Mouse (Mus musculus) CH12.LX (cell line): ENCODE results near the gene Txlnb. TPM values are rescaled to one million over a fixed set of nuclear protein-coding genes. Genes with fewer than 3 reads are reported as not detected.

Experiments used
- DNase-seq: peaks from one replicate; pipeline ENCODE4 v3.0.0-alpha.2; 2013; ENCODE audit errors: extremely low read depth
- H3K27ac ChIP-seq: 2 replicates; pipeline ENCODE4 v1.5.1; 2012; ENCODE audit warnings: low read depth, mild to moderate bottlenecking, control low read depth, moderate library complexity; ENCODE audit not compliant: insufficient read depth
- H3K27me3 ChIP-seq: replicated peaks from 2 replicates; pipeline ENCODE3; 2012; ENCODE audit warnings: inconsistent platforms
- H3K36me3 ChIP-seq, 2 experiments: replicated peaks in 1 of 2; 2 replicates each; pipeline versions ENCODE3 to v1.6.1; 2012; ENCODE audit warnings: inconsistent platforms in 1 of 2, low read length in 1 of 2, mild to moderate bottlenecking in 1 of 2, mixed read lengths in 1 of 2, moderate library complexity in 1 of 2; ENCODE audit not compliant: control insufficient read depth in 1 of 2, insufficient read depth in 1 of 2
- H3K4me1 ChIP-seq, 2 experiments: 2 replicates each; pipeline ENCODE4 v1.6.1; 2012; ENCODE audit warnings: inconsistent platforms in 1 of 2, moderate library complexity in 1 of 2; ENCODE audit not compliant: insufficient read depth in 2 of 2, control insufficient read depth in 1 of 2
- H3K4me2 ChIP-seq: 2 replicates; pipeline ENCODE4 v1.6.1; 2012; ENCODE audit warnings: low read depth, mild to moderate bottlenecking, control low read depth; ENCODE audit not compliant: poor library complexity, insufficient read depth, severe bottlenecking
- H3K4me3 ChIP-seq, 3 experiments: fragments of 150-350 bp in 1 of 3; sonication (generic) in 1 of 3; replicated peaks in 1 of 3; 2 replicates each; pipeline versions ENCODE3 to v1.5.1; 2011 to 2012; ENCODE audit warnings: low read depth in 2 of 3, low read length in 2 of 3, mild to moderate bottlenecking in 2 of 3, moderate library complexity in 2 of 3, control low read depth in 1 of 3, improper control_type of control experiment in 1 of 3, inconsistent platforms in 1 of 3, mixed read lengths in 1 of 3; ENCODE audit not compliant: poor library complexity in 1 of 3
- H3K79me2 ChIP-seq: replicated peaks from 2 replicates; pipeline ENCODE4 v1.6.1; 2012; ENCODE audit warnings: mild to moderate bottlenecking, moderate library complexity; ENCODE audit not compliant: control insufficient read depth, poor library complexity, insufficient read depth, severe bottlenecking; ENCODE audit errors: extremely low read depth
- H3K9ac ChIP-seq: 2 replicates; pipeline ENCODE4 v1.6.1; 2012; ENCODE audit warnings: low read depth, mild to moderate bottlenecking, control low read depth, moderate library complexity; ENCODE audit not compliant: insufficient read depth
- H3K9me3 ChIP-seq: replicated peaks from 2 replicates; pipeline ENCODE3; 2012; ENCODE audit warnings: low read length, inconsistent platforms, mixed read lengths
- CHD1 ChIP-seq: IDR thresholded peaks from 2 replicates; pipeline ENCODE4 v1.6.1; 2012; ENCODE audit warnings: low read depth, low read length, improper control_type of control experiment, inconsistent platforms
- CHD2 ChIP-seq: IDR thresholded peaks from 2 replicates; pipeline ENCODE4 v1.6.1; 2011; ENCODE audit warnings: low read length, improper control_type of control experiment
- EP300 ChIP-seq: IDR thresholded peaks from 2 replicates; pipeline ENCODE4 v1.6.1; 2011; ENCODE audit warnings: low read length, improper control_type of control experiment
- JUN ChIP-seq: IDR thresholded peaks from 2 replicates; pipeline ENCODE4 v1.6.1; 2011; ENCODE audit warnings: low read depth, mild to moderate bottlenecking, low read length, improper control_type of control experiment, moderate library complexity; ENCODE audit not compliant: insufficient read depth
- JUND ChIP-seq: conservative IDR thresholded peaks from 2 replicates; pipeline ENCODE4 v1.6.1; 2011; ENCODE audit warnings: low read depth, low read length, improper control_type of control experiment
- KAT2A ChIP-seq: IDR thresholded peaks from 2 replicates; pipeline ENCODE4 v1.6.1; 2012; ENCODE audit warnings: low read length, improper control_type of control experiment, inconsistent platforms; ENCODE audit not compliant: insufficient replicate concordance
- MAFK ChIP-seq: IDR thresholded peaks from 2 replicates; pipeline ENCODE4 v1.6.1; 2011; ENCODE audit warnings: low read length, improper control_type of control experiment; ENCODE audit not compliant: insufficient replicate concordance
- MXI1 ChIP-seq: IDR thresholded peaks from 2 replicates; pipeline ENCODE4 v1.6.1; 2011; ENCODE audit warnings: mild to moderate bottlenecking, low read depth, low read length, improper control_type of control experiment
- NELFE ChIP-seq: IDR thresholded peaks from 2 replicates; pipeline ENCODE4 v1.6.1; 2011; ENCODE audit warnings: low read depth, low read length, improper control_type of control experiment
- NRF1 ChIP-seq: IDR thresholded peaks from 2 replicates; pipeline ENCODE4 v1.6.1; 2014; ENCODE audit warnings: low read depth, mild to moderate bottlenecking, inconsistent platforms, low read length, improper control_type of control experiment, moderate library complexity
- PAX5 ChIP-seq: IDR thresholded peaks from 2 replicates; pipeline ENCODE4 v1.6.1; 2012; ENCODE audit warnings: low read length, inconsistent platforms, mixed read lengths
- POLR2A ChIP-seq: IDR thresholded peaks from 2 replicates; pipeline ENCODE4 v1.6.1; 2011; ENCODE audit warnings: low read depth, mild to moderate bottlenecking, improper control_type of control experiment, low read length
- RAD21 ChIP-seq: IDR thresholded peaks from 2 replicates; pipeline ENCODE4 v1.6.1; 2011; ENCODE audit warnings: low read depth, mild to moderate bottlenecking, low read length, improper control_type of control experiment, moderate library complexity
- SIN3A ChIP-seq: IDR thresholded peaks from 2 replicates; pipeline ENCODE4 v1.6.1; 2012; ENCODE audit warnings: low read length, improper control_type of control experiment, inconsistent platforms
- SMC3 ChIP-seq: IDR thresholded peaks from 2 replicates; pipeline ENCODE4 v1.6.1; 2011; ENCODE audit warnings: low read depth, low read length, improper control_type of control experiment
- TBP ChIP-seq: conservative IDR thresholded peaks from 2 replicates; pipeline ENCODE4 v1.6.1; 2011; ENCODE audit warnings: low read depth, low read length, improper control_type of control experiment
- TCF12 ChIP-seq: IDR thresholded peaks from 2 replicates; pipeline ENCODE4 v1.6.1; 2014; ENCODE audit warnings: low read depth, mild to moderate bottlenecking, inconsistent platforms, low read length, improper control_type of control experiment
- USF2 ChIP-seq: conservative IDR thresholded peaks from 2 replicates; pipeline ENCODE4 v1.6.1; 2011; ENCODE audit warnings: low read depth, low read length, improper control_type of control experiment
- ZKSCAN1 ChIP-seq: IDR thresholded peaks from 2 replicates; pipeline ENCODE4 v1.6.1; 2012; ENCODE audit warnings: low read depth, inconsistent platforms, low read length, improper control_type of control experiment, borderline replicate concordance
- ZMIZ1 ChIP-seq: IDR thresholded peaks from 2 replicates; pipeline ENCODE4 v1.6.1; 2012; ENCODE audit warnings: low read depth, mild to moderate bottlenecking, inconsistent platforms, low read length, improper control_type of control experiment
- dilution Hi-C: fragments of 300-500 bp; cut with MboI; formaldehyde crosslinking; loops from 2 replicates; pipeline ENCODE4 v1.14.3; 2020; ENCODE audit warnings: low sequenced_read_pairs; ENCODE audit not compliant: extremely low pct_unique_long_range_greater_than_20kb, extremely low pct_ligation_motif_present
- in situ Hi-C: fragments of 300-500 bp; cut with MboI; formaldehyde crosslinking; loops from 3 replicates; pipeline ENCODE4 v1.14.3; 2019; ENCODE audit warnings: low sequenced_read_pairs, low pct_ligation_motif_present, low pct_unique_long_range_greater_than_20kb, mixed read lengths
- polyA plus RNA-seq: library from polyadenylated mRNA; unstranded; fragments of >175 nt; gene quantifications from 2 replicates; pipeline ENCODE4 v1.2.1, GENCODE M21; 2012; ENCODE audit warnings: low read depth; ENCODE audit not compliant: insufficient read length
- total RNA-seq, 2 experiments: library from RNA; depleted of rRNA; stranded (reverse); fragments of 300-350 nt in 1 of 2; fragments of >200 nt in 1 of 2; gene quantifications; 2 replicates each; pipeline ENCODE4 v1.2.3; 2012 to 2014

The Txlnb gene
- total and polyA plus RNA-seq, 3 experiments = 2.0 to 5.1 (median 4.9) TPM

- H3K9me3 ChIP-seq = no peaks in the 10 kb centered on the region
- no peaks in the 10 kb centered on the region for H3K79me2 ChIP-seq
- H3K27ac ChIP-seq = no peak overlapping the region
- H3K4me3 ChIP-seq = no peak overlapping the region
- TF ChIP-seq NRF1 (no peak), MAFK (no peak), KAT2A (no peak), CHD1 (no peak), ZMIZ1 (no peak), CHD2 (no peak), RAD21 (no peak), TCF12 (no peak), MXI1 (no peak), TBP (no peak), POLR2A (no peak), ZKSCAN1 (no peak), JUN (no peak), SMC3 (no peak), SIN3A (no peak), PAX5 (no peak), USF2 (no peak), JUND (no peak), EP300 (no peak)
- no peak overlapping the region for H3K9ac ChIP-seq
- dilution Hi-C loops (no loop called here), in situ Hi-C loops (no loop called here)
- DNase-seq = no peak
- H3K36me3 ChIP-seq = no peaks in the 10 kb centered on the region
- no peaks in the 10 kb centered on the region for H3K27me3 ChIP-seq
- H3K4me1 ChIP-seq = peaks cover 0 to 3% of the 10 kb centered on the region in 2 experiments; a peak in 1 of 4 replicates
- H3K4me2 ChIP-seq = no peak overlapping the region
Observed at GRCm38 (mm10) chr10:17880038-17880437, 84.0 kb downstream of the Txlnb start.

- dilution Hi-C loops (no loop called here), in situ Hi-C loops (no loop called here)
- TF ChIP-seq TCF12 (no peak), NELFE (no peak), ZMIZ1 (no peak)
Observed at GRCm38 (mm10) chr10:17880724-17881123, 84.7 kb downstream of the Txlnb start.

More at GRCm38 (mm10) chr10:17880724-17881123, 84.7 kb downstream of the Txlnb start:
- Histone ChIP-seq H3K36me3 (no peaks in the 10 kb centered on the region), H3K27ac (no peak overlapping the region), H3K4me1 (peaks cover 0 to 3% of the 10 kb centered on the region in 2 experiments; a peak in 1 of 4 replicates), H3K79me2 (no peaks in the 10 kb centered on the region), H3K4me3 (no peak overlapping the region), H3K9me3 (no peaks in the 10 kb centered on the region), H3K4me2 (no peak overlapping the region), H3K27me3 (no peaks in the 10 kb centered on the region), H3K9ac (no peak overlapping the region)
- no peak for DNase-seq

Other genes starting within 250 kb of the Txlnb start
- gene Cited2, start 73.0 kb upstream of the Txlnb start, total RNA-seq (2012; rRNA removed) = 25.3 and 28.6 TPM in 2 replicates
- 22.6 and 23.7 TPM in 2 replicates for gene Cited2, start 73.0 kb upstream of the Txlnb start, total RNA-seq (2014; rRNA removed)
- gene Cited2, start 73.0 kb upstream of the Txlnb start, polyA plus RNA-seq = 119 and 149 TPM in 2 replicates
- 6.6 and 12.4 TPM in 2 replicates for gene Heca, start 151.8 kb downstream of the Txlnb start, total RNA-seq (2012; rRNA removed)
- gene Heca, start 151.8 kb downstream of the Txlnb start, total RNA-seq (2014; rRNA removed) = 11.1 and 15.6 TPM in 2 replicates
- gene Heca, start 151.8 kb downstream of the Txlnb start, polyA plus RNA-seq = 9.1 and 10.0 TPM in 2 replicates
- gene Abracl, start 227.1 kb downstream of the Txlnb start, total RNA-seq (2012; rRNA removed) = 86.1 and 106 TPM in 2 replicates
- 226 and 276 TPM in 2 replicates for gene Abracl, start 227.1 kb downstream of the Txlnb start, total RNA-seq (2014; rRNA removed)
- gene Abracl, start 227.1 kb downstream of the Txlnb start, polyA plus RNA-seq = 166 and 245 TPM in 2 replicates